Mouse (Mus musculus) MEL (cell line): ENCODE measurements at regions not wholly inside any gene's neighbourhood (a gene's known extent, or its start where the extent isn't known, plus 50 kb on each side); places are given as distances from the start of the nearest gene placed in this dataset.
A peak's percentile ranks its signal among the peaks of the same experiment; 100 is the strongest.

Experiments
- CTCF ChIP-seq, 3 experiments: IDR thresholded peaks in 2 of 3; conservative IDR thresholded peaks in 1 of 3; 2 replicates each; pipeline ENCODE4 v1.5.1; 2011 to 2012; ENCODE audit warnings: low read length in 3 of 3, low read depth in 2 of 3, mild to moderate bottlenecking in 2 of 3, improper control_type of control experiment in 1 of 3, inconsistent platforms in 1 of 3, mixed read lengths in 1 of 3, moderate library complexity in 1 of 3; ENCODE audit not compliant: control insufficient read depth in 1 of 3, insufficient read depth in 1 of 3, poor library complexity in 1 of 3, severe bottlenecking in 1 of 3
- GATA1 ChIP-seq: IDR thresholded peaks from 2 replicates; pipeline ENCODE4 v1.6.1; 2011; ENCODE audit warnings: low read depth, low read length, improper control_type of control experiment
- HCFC1 ChIP-seq: IDR thresholded peaks from 2 replicates; pipeline ENCODE4 v1.6.1; 2012; ENCODE audit warnings: low read depth, mild to moderate bottlenecking, inconsistent platforms, low read length, improper control_type of control experiment, moderate library complexity
- USF1 ChIP-seq: IDR thresholded peaks from 2 replicates; pipeline ENCODE4 v1.6.1; 2014; ENCODE audit warnings: low read depth, mild to moderate bottlenecking, inconsistent platforms, low read length, improper control_type of control experiment, moderate library complexity

GRCm38 (mm10) chr5:51829020-51829419 is 261.5 kb upstream of the Ppargc1a start:
- no peak for TF ChIP-seq CTCF (IDR thresholded peaks at IDR 0.05 in 2 of 3, conservative IDR thresholded peaks at IDR 0.05 in 1 of 3; ENCODE audit: control insufficient read depth in 1 of 3, insufficient read depth in 1 of 3, low read depth in 2 of 3, low read length in 3 of 3, poor library complexity in 1 of 3, severe bottlenecking in 1 of 3)
- no peak for TF ChIP-seq HCFC1
- peak; percentile 78 for TF ChIP-seq GATA1
- no peak for TF ChIP-seq USF1
